9 mouse cellular contexts compared by ENCODE assay signal in the genomic region with DNA sequence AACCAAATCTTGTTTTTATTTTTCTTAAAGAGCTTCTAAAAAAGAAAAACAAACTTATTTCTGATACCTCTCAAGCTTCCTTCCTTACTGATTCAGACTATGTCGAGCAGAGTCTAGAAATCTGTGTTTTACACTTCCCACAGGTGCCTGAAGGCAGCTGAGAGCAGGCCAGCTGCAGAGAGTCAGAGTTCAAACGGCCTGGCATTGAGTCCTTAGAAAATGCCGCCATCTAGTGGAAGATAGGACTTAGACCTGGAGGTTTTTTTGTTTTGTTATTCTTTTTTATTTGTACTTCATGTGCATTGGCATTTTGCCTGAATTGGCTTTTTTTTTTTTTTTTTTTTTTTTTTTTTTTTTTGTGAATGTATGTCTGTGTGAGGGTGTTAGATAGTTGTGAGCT. TPM values are rescaled to one million over a fixed set of nuclear protein-coding genes. Genes with fewer than 3 reads are reported as not detected.
DNase-seq lines count a peak whose midpoint lies in the region; ATAC-seq and TF ChIP-seq lines count a peak whose summit lies in the region.
"Had no signal": no experiment of that assay in that cellular context is flagged by ENCODE, and none has a peak within 500 bp of the region (broad histone marks: within the 10 kb centered on the region; RNA-seq: fewer than 3 reads in every experiment).

No protein-coding gene starts in this region.

- intact Hi-C loops in heart, postnatal 25 days (cut with DNase I) = loop anchor here (1.0 to 10.0 kb wide), 2 partner anchors 73 to 217 kb away; partner anchors contain the start of genes Smarcd2 and Tcam1

- 0% methylated on average over 3 of the region's 3 CpGs for WGBS in forebrain, postnatal 0 days
- WGBS in forebrain, embryonic 15.5 days = under 1% methylated on average over 3 of the region's 3 CpGs
- WGBS in spleen, adult 2 months = 1% methylated on average over 3 of the region's 3 CpGs

- no peak overlapping the region for H3K4me2 ChIP-seq in forebrain, postnatal 0 days (ENCODE audit: low read depth)
- H3K4me2 ChIP-seq in forebrain, embryonic 15.5 days (replicated peaks) = no peak overlapping the region
- H3K4me2 ChIP-seq: limb, embryonic 12.5 days had no signal

- DNase-seq in forebrain, postnatal 0 days = peak; percentile 77
- peak; percentile 41 to 72 for DNase-seq in spleen, adult 2 months (ENCODE audit: low read depth in 1 of 2, low spot score in 2 of 2)
- no peak for DNase-seq in spleen, adult 12 weeks (ENCODE audit: low spot score)
- DNase-seq in cerebellum, adult 9-11 months = peak; percentile 46
- DNase-seq in heart, postnatal 25 days (ENCODE audit: low spot score) = peak; percentile 18
- DNase-seq in lung, postnatal 14 days = peak; percentile 68
- peak; percentile 93 for DNase-seq in thymus, postnatal 0 days (ENCODE audit: low spot score)

- peak; percentile 73 for TF ChIP-seq CTCF in forebrain, postnatal 0 days (IDR thresholded peaks at IDR 0.05; ENCODE audit: low read depth)
- TF ChIP-seq CTCF in spleen, adult 2 months (IDR thresholded peaks at IDR 0.05; ENCODE audit: extremely low read depth, insufficient read depth, insufficient read length, insufficient replicate concordance) = peak; percentile 52; the same call in 1 of the 2 replicates

- H3K27ac ChIP-seq in forebrain, postnatal 0 days (ENCODE audit: low read depth, low read length) = no peak overlapping the region
- H3K27ac ChIP-seq in forebrain, embryonic 15.5 days (replicated peaks) = no peak overlapping the region
- no peak overlapping the region for H3K27ac ChIP-seq in spleen, adult 2 months (ENCODE audit: insufficient read depth, low read length)
- H3K27ac ChIP-seq: limb, embryonic 12.5 days had no signal

- no peak overlapping the region for H3K9ac ChIP-seq in forebrain, postnatal 0 days
- H3K9ac ChIP-seq in forebrain, embryonic 15.5 days (replicated peaks) = no peak overlapping the region
- H3K9ac ChIP-seq: limb, embryonic 12.5 days had no signal

- peaks cover 5% of the 10 kb centered on the region; the same call in 1 of the 2 replicates for H3K4me1 ChIP-seq in forebrain, postnatal 0 days (ENCODE audit: insufficient read depth)
- peaks cover 7% of the 10 kb centered on the region for H3K4me1 ChIP-seq in forebrain, embryonic 15.5 days
- no peaks in the 10 kb centered on the region for H3K4me1 ChIP-seq in spleen, adult 2 months (ENCODE audit: control insufficient read depth, insufficient read depth, insufficient read length)

- no peaks in the 10 kb centered on the region for H3K9me3 ChIP-seq in forebrain, postnatal 0 days (ENCODE audit: low read length)
- no peaks in the 10 kb centered on the region for H3K9me3 ChIP-seq in forebrain, embryonic 15.5 days
- H3K9me3 ChIP-seq: limb, embryonic 12.5 days had no signal

- ATAC-seq in forebrain, postnatal 0 days = no peak
- no peak for ATAC-seq in forebrain, embryonic 15.5 days (replicated peaks)

- no peak for TF ChIP-seq POLR2A in spleen, adult 2 months (IDR thresholded peaks at IDR 0.05; ENCODE audit: low read depth, low read length)

- H3K36me3 ChIP-seq in forebrain, postnatal 0 days (ENCODE audit: insufficient read depth) = no peaks in the 10 kb centered on the region
- no peaks in the 10 kb centered on the region for H3K36me3 ChIP-seq in forebrain, embryonic 15.5 days
- no peaks in the 10 kb centered on the region for H3K36me3 ChIP-seq in spleen, adult 2 months (ENCODE audit: control insufficient read depth, insufficient read depth, low read length)
- H3K36me3 ChIP-seq: limb, embryonic 12.5 days had no signal

- no peaks in the 10 kb centered on the region for H3K27me3 ChIP-seq in forebrain, postnatal 0 days (ENCODE audit: insufficient read depth, low read length)
- no peaks in the 10 kb centered on the region for H3K27me3 ChIP-seq in forebrain, embryonic 15.5 days
- H3K27me3 ChIP-seq in spleen, adult 2 months (ENCODE audit: control insufficient read depth, insufficient read depth, low read length) = peaks cover 6% of the 10 kb centered on the region
- H3K27me3 ChIP-seq: limb, embryonic 12.5 days had no signal

- H3K4me3 ChIP-seq in forebrain, postnatal 0 days (ENCODE audit: low read depth, low read length) = no peak overlapping the region
- no peak overlapping the region for H3K4me3 ChIP-seq in forebrain, embryonic 15.5 days
- no peak overlapping the region for H3K4me3 ChIP-seq in spleen, adult 2 months (ENCODE audit: extremely low read depth, insufficient read depth, insufficient read length)
- H3K4me3 ChIP-seq: limb, embryonic 12.5 days had no signal

RNA-seq across cellular contexts. Expression of gene Ern1, which starts 3.7 kb away (rescaled TPM):
- 4.9 and 8.4 TPM in 2 replicates for total RNA-seq in forebrain, postnatal 0 days (2014; rRNA removed)
- 0.65 and 1.7 TPM in 2 replicates for polyA plus RNA-seq in forebrain, postnatal 0 days (2015; fragmentation: Nextera tagmentation; extraction: Ambion mirVana)
- 5.5 and 6.9 TPM in 2 replicates for polyA plus RNA-seq in forebrain, embryonic 15.5 days (2015; fragmentation: Nextera tagmentation; extraction: Ambion mirVana)
- 12.7 and 18.1 TPM in 2 replicates for polyA plus RNA-seq in spleen, adult 2 months (2012; rRNA removed)
- total RNA-seq in heart, postnatal 25 days (2021) = 10 to 100 TPM; 10.0 to 10.2 TPM
- polyA plus RNA-seq in thymus, postnatal 0 days (2015; fragmentation: Nextera tagmentation; extraction: Ambion mirVana) = 2.4 and 3.6 TPM in 2 replicates
